Mouse (Mus musculus) liver, embryonic 14.5 days (tissue): ENCODE measurements around the gene Apobr. TPM values are rescaled to one million over a fixed set of nuclear protein-coding genes. Genes with fewer than 3 reads are reported as not detected.

ENCODE experiments used
- ATAC-seq: fragments of 200-750 bp; cut with Nextera tagmentation; 2 replicates; pipeline ENCODE4 v1.8.0; 2017; ENCODE audit warnings: moderate number of reproducible peaks, mild to moderate bottlenecking, moderate library complexity; ENCODE audit not compliant: insufficient read depth
- DNase-seq, 3 experiments: peaks; one replicate each; pipeline ENCODE4 v3.0.0-alpha.2; 2012 to 2013; ENCODE audit warnings: low read depth in 3 of 3, low spot score in 3 of 3
- H3K27ac ChIP-seq: fragments of 300-500 bp; sonication (generic); 2 replicates; pipeline ENCODE4 v1.5.1; 2014; ENCODE audit warnings: moderate library complexity, mild to moderate bottlenecking, control low read depth, inconsistent platforms
- H3K27me3 ChIP-seq: fragments of 300-500 bp; sonication (generic); 2 replicates; pipeline ENCODE4 v1.6.1; 2014; ENCODE audit warnings: mild to moderate bottlenecking, low read length, moderate library complexity; ENCODE audit not compliant: control insufficient read depth, insufficient read depth
- H3K36me3 ChIP-seq: fragments of 300-500 bp; sonication (generic); replicated peaks from 2 replicates; pipeline ENCODE4 v1.6.1; 2014; ENCODE audit warnings: low read depth; ENCODE audit not compliant: control insufficient read depth, insufficient read depth
- H3K4me1 ChIP-seq, 2 experiments: fragments of 200-500 bp in 1 of 2; fragments of 300-500 bp in 1 of 2; sonication (generic) in 1 of 2; replicated peaks; 2 replicates each; pipeline ENCODE4 v1.6.1; 2012 to 2014; ENCODE audit warnings: antibody characterized with exemption in 1 of 2, inconsistent platforms in 1 of 2, low read length in 1 of 2; ENCODE audit not compliant: control insufficient read depth in 2 of 2, insufficient read depth in 2 of 2
- H3K4me2 ChIP-seq: fragments of 300-500 bp; sonication (generic); 2 replicates; pipeline ENCODE4 v1.6.1; 2014; ENCODE audit warnings: low read depth, mild to moderate bottlenecking, control low read depth, moderate library complexity
- H3K4me3 ChIP-seq, 2 experiments: fragments of 200-500 bp in 1 of 2; fragments of 300-500 bp in 1 of 2; sonication (generic) in 1 of 2; 2 replicates each; pipeline ENCODE4 v1.5.1; 2012 to 2014; ENCODE audit warnings: low read depth in 2 of 2, low read length in 2 of 2, mild to moderate bottlenecking in 2 of 2, control low read depth in 1 of 2, inconsistent platforms in 1 of 2, moderate library complexity in 1 of 2; ENCODE audit not compliant: insufficient read depth in 1 of 2
- H3K9ac ChIP-seq: fragments of 300-500 bp; sonication (generic); replicated peaks from 2 replicates; pipeline ENCODE4 v1.6.1; 2014; ENCODE audit warnings: mild to moderate bottlenecking, control low read depth, moderate library complexity
- H3K9me3 ChIP-seq: fragments of 300-500 bp; sonication (generic); 2 replicates; pipeline ENCODE4 v1.6.1; 2016; ENCODE audit warnings: low read length, mixed read lengths; ENCODE audit not compliant: control insufficient read depth
- CTCF ChIP-seq: IDR thresholded peaks from 2 replicates; pipeline ENCODE4 v1.5.1; 2016; ENCODE audit warnings: antibody characterized with exemption, low read depth, control low read depth
- EP300 ChIP-seq: IDR thresholded peaks from 2 replicates; pipeline ENCODE4 v1.6.1; 2016; ENCODE audit warnings: antibody characterized with exemption, low read depth
- WGBS: fragments of 180-500 bp; shearing (Covaris S2); extraction: QIAGEN DNeasy Blood & Tissue Kit; methylation state at CpG from one replicate; pipeline ENCODE4 v1.1.7; 2014; ENCODE audit not compliant: insufficient replicate concordance; 5-methylcytosine and 5-hydroxymethylcytosine counted together
- polyA plus RNA-seq, 2 experiments: library from polyadenylated mRNA; depleted of rRNA in 1 of 2; stranded (reverse) in 1 of 2; unstranded in 1 of 2; fragments of >200 nt; fragmentation: Nextera tagmentation in 1 of 2; extraction: Ambion mirVana in 1 of 2; gene quantifications; 2 replicates each; pipeline versions ENCODE4 v1.2.1 to v1.2.3; 2012 to 2014

The Apobr gene
- polyA plus RNA-seq, 2 experiments, result 0.69 to 1.6 TPM

- TF ChIP-seq EP300, result no peak
- Histone ChIP-seq H3K9me3 (no peaks in the 10 kb centered on the region), H3K9ac (no peak overlapping the region), H3K27me3 (no peaks in the 10 kb centered on the region), H3K27ac (no peak overlapping the region), H3K4me3 (no peak overlapping the region), H3K4me2 (no peak overlapping the region), H3K4me1 (no peaks in the 10 kb centered on the region; a peak in 1 of 4 replicates), H3K36me3 (no peaks in the 10 kb centered on the region)
- WGBS, result 48% methylated on average over 5 of the region's 5 CpGs
- ATAC-seq (no peak), DNase-seq (no peak)
Measured at GRCm38 (mm10) chr7:126606611-126607010, 21.9 kb downstream of the Apobr start.

GRCm38 (mm10) chr7:126607064-126607463 lies 22.3 kb downstream of the Apobr start:
- ATAC-seq, result no peak
- WGBS, result 64% methylated on average over 3 of the region's 3 CpGs
- Histone ChIP-seq H3K27me3 (no peaks in the 10 kb centered on the region), H3K9me3 (no peaks in the 10 kb centered on the region), H3K36me3 (no peaks in the 10 kb centered on the region), H3K4me2 (no peak overlapping the region), H3K27ac (no peak overlapping the region), H3K9ac (no peak overlapping the region), H3K4me1 (no peaks in the 10 kb centered on the region; a peak in 1 of 4 replicates), H3K4me3 (no peak overlapping the region)
- TF ChIP-seq CTCF (no peak), EP300 (no peak)
- no peak for DNase-seq

GRCm38 (mm10) chr7:126607796-126608195 lies 23.1 kb downstream of the Apobr start:
- Histone ChIP-seq H3K27me3 (no peaks in the 10 kb centered on the region), H3K36me3 (no peaks in the 10 kb centered on the region), H3K9me3 (no peaks in the 10 kb centered on the region), H3K27ac (no peak overlapping the region), H3K9ac (no peak overlapping the region), H3K4me1 (no peaks in the 10 kb centered on the region; a peak in 1 of 4 replicates), H3K4me3 (no peak overlapping the region), H3K4me2 (no peak overlapping the region)
- 64% methylated on average over 5 of the region's 5 CpGs for WGBS
- no peak for TF ChIP-seq EP300
- no peak for TF ChIP-seq CTCF
- ATAC-seq, result no peak
- DNase-seq, result no peak

- no peak for TF ChIP-seq CTCF
- WGBS, result 50% methylated on average over 3 of the region's 3 CpGs
Measured at GRCm38 (mm10) chr7:126612736-126613135, 28.0 kb downstream of the Apobr start.

GRCm38 (mm10) chr7:126616707-126617106 lies 32.0 kb downstream of the Apobr start:
- ATAC-seq (no peak), DNase-seq (no peak)
- no peaks in the 10 kb centered on the region for H3K27me3 ChIP-seq
- TF ChIP-seq EP300 (no peak), CTCF (0 out of 2 replicates have a peak, but pooled peaks have one; percentile 12)
- H3K9ac ChIP-seq, result no peak overlapping the region
- no peaks in the 10 kb centered on the region for H3K9me3 ChIP-seq
- H3K4me1 ChIP-seq, result peaks cover 1 to 6% of the 10 kb centered on the region in 2 experiments
- WGBS, result 53% methylated on average over 3 of the region's 3 CpGs
- no peak overlapping the region for H3K27ac ChIP-seq
- no peak overlapping the region for H3K4me2 ChIP-seq
- no peak overlapping the region for H3K4me3 ChIP-seq
- no peaks in the 10 kb centered on the region for H3K36me3 ChIP-seq

More at GRCm38 (mm10) chr7:126612736-126613135, 28.0 kb downstream of the Apobr start:
- no peak overlapping the region for H3K4me2 ChIP-seq
- H3K4me3 ChIP-seq, result no peak overlapping the region
- no peak overlapping the region for H3K9ac ChIP-seq
- H3K27ac ChIP-seq, result no peak overlapping the region
- no peaks in the 10 kb centered on the region for H3K4me1 ChIP-seq
- H3K9me3 ChIP-seq, result no peaks in the 10 kb centered on the region
- H3K36me3 ChIP-seq, result no peaks in the 10 kb centered on the region
- no peak for ATAC-seq
- H3K27me3 ChIP-seq, result no peaks in the 10 kb centered on the region
- DNase-seq, result no peak
